8 mouse cellular contexts compared by ENCODE assay signal in the genomic region with DNA sequence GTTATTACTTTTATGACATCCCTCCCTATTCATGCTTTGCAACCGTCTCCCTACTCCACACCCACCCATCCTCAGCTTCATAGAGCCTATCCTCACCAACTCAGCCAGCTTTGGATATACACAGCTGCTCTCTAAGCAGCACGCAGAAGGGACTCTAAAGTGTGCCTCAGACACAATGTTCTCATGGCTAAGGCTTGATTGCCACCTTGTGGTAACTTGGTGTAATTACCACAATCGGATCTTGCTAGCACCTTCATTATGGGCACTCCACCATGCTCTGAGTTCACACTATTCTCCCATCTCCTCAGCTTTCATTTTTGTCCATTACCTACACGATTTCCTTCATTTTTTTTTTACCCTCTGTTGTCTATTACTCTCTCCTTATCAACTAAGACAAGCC. TPM values are rescaled to one million over a fixed set of nuclear protein-coding genes. Genes with fewer than 3 reads are reported as not detected.
A peak's percentile ranks its signal among the peaks of the same experiment; 100 is the strongest.
DNase-seq lines count a peak whose midpoint lies in the region; ATAC-seq lines count a peak whose summit lies in the region.

No protein-coding gene starts in this region.

- 0% methylated on average over 4 of the region's 4 CpGs for WGBS in intestine, embryonic 14.5 days

- intact Hi-C loops in heart, postnatal 25 days (cut with DNase I) = loop anchor here (1.0 kb wide), 2 partner anchors 132 to 364 kb away; no protein-coding TSS in a partner anchor

- ATAC-seq in intestine, embryonic 14.5 days (replicated peaks; ENCODE audit: low FRiP score, low TSS enrichment, low read depth) = peak; percentile 70
- ATAC-seq in megakaryocyte-erythroid progenitor cell, adult 5-6 weeks (replicated peaks; ENCODE audit: low FRiP score, low TSS enrichment, poor library complexity, severe bottlenecking) = peak; percentile 95

- no peak overlapping the region for H3K27ac ChIP-seq in intestine, embryonic 14.5 days (ENCODE audit: low read depth)

- H3K9me3 ChIP-seq in intestine, embryonic 14.5 days (ENCODE audit: control insufficient read depth, low read length) = no peaks in the 10 kb centered on the region

- no peak overlapping the region for H3K4me2 ChIP-seq in intestine, embryonic 14.5 days (ENCODE audit: low read length)

- H3K27me3 ChIP-seq in intestine, embryonic 14.5 days (replicated peaks; ENCODE audit: control insufficient read depth, insufficient read depth, low read length) = no peaks in the 10 kb centered on the region

- H3K9ac ChIP-seq in intestine, embryonic 14.5 days (ENCODE audit: low read length) = no peak overlapping the region

- no peaks in the 10 kb centered on the region for H3K36me3 ChIP-seq in intestine, embryonic 14.5 days (ENCODE audit: control insufficient read depth, insufficient read depth, low read length)

- H3K4me3 ChIP-seq in intestine, embryonic 14.5 days (ENCODE audit: low read depth, low read length) = no peak overlapping the region

- H3K4me1 ChIP-seq in intestine, embryonic 14.5 days (replicated peaks; ENCODE audit: control insufficient read depth, insufficient read depth, low read length) = no peaks in the 10 kb centered on the region

- peak; percentile 73 for DNase-seq in heart, adult 11 months
- no peak for DNase-seq in heart, postnatal 25 days (ENCODE audit: low spot score)
- peak; percentile 45 to 47 for DNase-seq in cerebellum, adult 18-20 months
- peak; percentile 74 for DNase-seq in forelimb bud, embryonic 11.5 days (ENCODE audit: low read depth, low spot score)
- DNase-seq in intestine, embryonic 14.5 days (ENCODE audit: low spot score) = peak; percentile 55
- DNase-seq in left cerebral cortex, adult 9 months (ENCODE audit: low spot score in 2 of 2) = peak; percentile 11 to 68
- peak; percentile 54 for DNase-seq in skeletal muscle tissue, adult 2 months (ENCODE audit: low read depth, low spot score)

RNA-seq across cellular contexts. Expression of gene Tchhl1, which starts 25.4 kb away (rescaled TPM):
- not detected for total RNA-seq in heart, postnatal 25 days (2021)
- polyA plus RNA-seq in intestine, embryonic 14.5 days (2014; fragmentation: Nextera tagmentation; extraction: Ambion mirVana) = not detected in 2 replicates
- not detected in 2 replicates for total RNA-seq in megakaryocyte-erythroid progenitor cell, adult 5-6 weeks (2014; fragmentation: Nextera tagmentation)
- not detected in 2 replicates for total RNA-seq in megakaryocyte-erythroid progenitor cell, adult 5-6 weeks (2017)

RNA-seq across cellular contexts. Expression of gene S100a11, which starts 26.3 kb away (rescaled TPM):
- total RNA-seq in heart, postnatal 25 days (2021) = 10 to 100 TPM; 82.1 to 97.0 TPM
- polyA plus RNA-seq in intestine, embryonic 14.5 days (2014; fragmentation: Nextera tagmentation; extraction: Ambion mirVana) = 946 TPM in 2 replicates
- total RNA-seq in megakaryocyte-erythroid progenitor cell, adult 5-6 weeks (2014; fragmentation: Nextera tagmentation) = 147 and 173 TPM in 2 replicates
- total RNA-seq in megakaryocyte-erythroid progenitor cell, adult 5-6 weeks (2017) = 18.0 and 19.3 TPM in 2 replicates

RNA-seq across cellular contexts. Expression of gene Tchh, which starts 51.9 kb away (rescaled TPM):
- under 1 TPM; 0.03 to 0.05 TPM for total RNA-seq in heart, postnatal 25 days (2021)
- polyA plus RNA-seq in intestine, embryonic 14.5 days (2014; fragmentation: Nextera tagmentation; extraction: Ambion mirVana) = 0.97 and 1.4 TPM in 2 replicates
- total RNA-seq in megakaryocyte-erythroid progenitor cell, adult 5-6 weeks (2014; fragmentation: Nextera tagmentation) = not detected in 2 replicates
- total RNA-seq in megakaryocyte-erythroid progenitor cell, adult 5-6 weeks (2017) = not detected in 2 replicates
